8 mouse cellular contexts compared by ENCODE assay signal in the genomic region with DNA sequence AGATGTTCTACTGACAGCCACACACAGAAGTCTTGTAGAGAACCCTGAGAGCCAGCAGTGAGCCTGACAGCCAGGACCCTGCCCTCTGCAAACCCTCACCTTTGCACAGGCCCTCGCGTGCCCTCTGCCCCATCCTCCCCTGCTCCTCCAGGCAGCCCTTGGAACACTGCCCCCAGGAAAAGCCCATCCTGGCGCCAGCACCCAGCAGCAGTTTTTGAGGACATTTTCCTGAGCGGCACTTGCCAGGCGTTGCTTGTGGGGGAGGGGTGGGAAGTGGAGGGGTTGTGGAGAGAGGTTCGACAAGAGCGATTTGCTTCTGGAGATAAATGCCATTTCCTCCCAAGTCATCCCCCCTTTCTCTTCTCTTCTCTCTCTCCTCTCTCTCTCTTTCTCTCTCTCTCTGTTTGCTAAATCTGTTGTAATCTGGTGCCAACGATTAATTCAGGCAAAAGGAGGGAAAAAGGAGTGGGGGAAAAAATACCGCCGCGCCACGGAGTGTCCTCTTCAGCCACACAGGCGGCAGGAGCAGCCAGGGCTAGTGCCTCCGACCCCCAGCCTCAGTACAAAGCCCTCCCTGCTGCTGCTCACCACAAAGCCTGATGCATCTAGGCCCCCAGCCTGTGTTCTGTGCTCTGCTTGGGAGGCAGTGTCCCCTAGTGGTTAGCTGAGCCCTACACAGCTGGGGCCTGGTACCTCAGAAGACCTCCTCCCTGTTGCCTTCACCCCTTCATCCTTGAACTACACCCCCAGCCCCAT. TPM values are rescaled to one million over a fixed set of nuclear protein-coding genes. Genes with fewer than 3 reads are reported as not detected.
DNase-seq lines count a peak whose midpoint lies in the region; ATAC-seq and TF ChIP-seq lines count a peak whose summit lies in the region.

No protein-coding gene starts in this region.

- H3K4me2 ChIP-seq in embryonic facial prominence, embryonic 15.5 days (replicated peaks), result peak overlapping the region; percentile 35; the same call in 1 of the 2 replicates
- no peak overlapping the region; the same call in 1 of the 2 replicates for H3K4me2 ChIP-seq in stomach, postnatal 0 days (replicated peaks; ENCODE audit: low read depth)

- no peak for DNase-seq in heart, adult 2 months
- DNase-seq in heart, postnatal 36 days, result no peak
- peak; percentile 62 for DNase-seq in ES-CJ7 (ENCODE audit: low read depth, low spot score)
- peak; percentile 88 for DNase-seq in kidney, adult 9 months
- peak; percentile 10 for DNase-seq in lung, postnatal 36 days
- DNase-seq in stomach, postnatal 0 days (ENCODE audit: low spot score), result no peak
- DNase-seq in adrenal gland, postnatal 4 days (ENCODE audit: low spot score in 2 of 2), result no peak

- no peaks in the 10 kb centered on the region for H3K36me3 ChIP-seq in heart, adult 2 months (ENCODE audit: control insufficient read depth, insufficient read depth, low read length)
- H3K36me3 ChIP-seq in embryonic facial prominence, embryonic 15.5 days, result no peaks in the 10 kb centered on the region
- H3K36me3 ChIP-seq in stomach, postnatal 0 days (ENCODE audit: control insufficient read depth, insufficient read depth, low read length), result no peaks in the 10 kb centered on the region

- intact Hi-C loops in heart, adult 2 months (cut with DNase I), result no loop called here
- intact Hi-C loops in heart, postnatal 36 days (cut with DNase I), result loop anchor here (1.0 kb wide), 1 partner anchor 92 kb away; no protein-coding TSS in a partner anchor

- no peak for ATAC-seq in embryonic facial prominence, embryonic 15.5 days (ENCODE audit: insufficient number of reproducible peaks, low FRiP score, low TSS enrichment, low read depth)
- peak; percentile 34; the same call in 1 of the 2 replicates for ATAC-seq in stomach, postnatal 0 days (ENCODE audit: low FRiP score, low TSS enrichment)

- no peaks in the 10 kb centered on the region for H3K4me1 ChIP-seq in heart, adult 2 months (ENCODE audit: control insufficient read depth, insufficient read depth, low read length)
- H3K4me1 ChIP-seq in embryonic facial prominence, embryonic 15.5 days, result peaks cover 64% of the 10 kb centered on the region
- H3K4me1 ChIP-seq in stomach, postnatal 0 days (replicated peaks; ENCODE audit: control insufficient read depth, insufficient read depth), result no peaks in the 10 kb centered on the region

- WGBS in heart, adult 2 months, result 26% methylated on average over 14 of the region's 14 CpGs
- WGBS in embryonic facial prominence, embryonic 15.5 days, result 11% methylated on average over 14 of the region's 14 CpGs
- 23% methylated on average over 13 of the region's 14 CpGs for WGBS in stomach, postnatal 0 days

- no peak overlapping the region for H3K4me3 ChIP-seq in heart, adult 2 months
- no peak overlapping the region for H3K4me3 ChIP-seq in embryonic facial prominence, embryonic 15.5 days (replicated peaks)
- no peak overlapping the region for H3K4me3 ChIP-seq in stomach, postnatal 0 days (ENCODE audit: low read depth, low read length)

- no peak for TF ChIP-seq POLR2A in heart, adult 2 months (IDR thresholded peaks at IDR 0.05; ENCODE audit: insufficient read depth, low read depth, low read length)

- TF ChIP-seq CTCF in heart, adult 2 months (IDR thresholded peaks at IDR 0.05), result peak; percentile 67
- peak; percentile 84 for TF ChIP-seq CTCF in stomach, postnatal 0 days (IDR thresholded peaks at IDR 0.05; ENCODE audit: low read depth)

- H3K79me2 ChIP-seq in heart, adult 2 months (replicated peaks; ENCODE audit: control insufficient read depth, insufficient read depth, low read length), result no peaks in the 10 kb centered on the region

- H3K27me3 ChIP-seq in heart, adult 2 months (ENCODE audit: control insufficient read depth, insufficient read depth, low read length), result peaks cover 2% of the 10 kb centered on the region; the same call in 1 of the 2 replicates
- H3K27me3 ChIP-seq in embryonic facial prominence, embryonic 15.5 days, result peaks cover 5% of the 10 kb centered on the region
- no peaks in the 10 kb centered on the region for H3K27me3 ChIP-seq in stomach, postnatal 0 days (ENCODE audit: control insufficient read depth, insufficient read depth, low read length)

- no peak overlapping the region for H3K9ac ChIP-seq in heart, adult 2 months (ENCODE audit: low read depth, low read length)
- no peak overlapping the region for H3K9ac ChIP-seq in embryonic facial prominence, embryonic 15.5 days
- no peak overlapping the region for H3K9ac ChIP-seq in stomach, postnatal 0 days (ENCODE audit: low read length)

- no peak overlapping the region for H3K27ac ChIP-seq in heart, adult 2 months
- H3K27ac ChIP-seq in embryonic facial prominence, embryonic 15.5 days (replicated peaks), result no peak overlapping the region
- H3K27ac ChIP-seq in stomach, postnatal 0 days (replicated peaks), result no peak overlapping the region

- H3K9me3 ChIP-seq in embryonic facial prominence, embryonic 15.5 days (replicated peaks), result no peaks in the 10 kb centered on the region
- no peaks in the 10 kb centered on the region for H3K9me3 ChIP-seq in stomach, postnatal 0 days (ENCODE audit: control insufficient read depth, low read length)

- TF ChIP-seq EP300 in heart, adult 2 months (IDR thresholded peaks at IDR 0.05; ENCODE audit: insufficient read depth, low read depth, low read length), result no peak
- TF ChIP-seq EP300 in stomach, postnatal 0 days (optimal IDR thresholded peaks at IDR 0.05), result no peak

RNA-seq across cellular contexts. Expression of gene Otub1, which starts 45.8 kb away (rescaled TPM):
- 10 to 100 TPM; 62.1 to 70.9 TPM for total RNA-seq in heart, adult 2 months (2021)
- 73.3 and 84.2 TPM in 2 replicates for polyA plus RNA-seq in heart, adult 2 months (2012; rRNA removed)
- 10 to 100 TPM; 72.2 to 72.6 TPM for total RNA-seq in heart, postnatal 36 days (2021)
- 206 and 214 TPM in 2 replicates for polyA plus RNA-seq in embryonic facial prominence, embryonic 15.5 days (2015; fragmentation: Nextera tagmentation; extraction: Ambion mirVana)
- 121 and 126 TPM in 2 replicates for polyA plus RNA-seq in stomach, postnatal 0 days (2015; fragmentation: Nextera tagmentation; extraction: Ambion mirVana)
- 100 to 1,000 TPM; 133 to 135 TPM for total RNA-seq in adrenal gland, postnatal 4 days (2021)

RNA-seq across cellular contexts. Expression of gene Flrt1, which starts 54.8 kb away (rescaled TPM):
- 1 to 10 TPM; 1.1 to 1.2 TPM for total RNA-seq in heart, adult 2 months (2021)
- 0.84 and 0.94 TPM in 2 replicates for polyA plus RNA-seq in heart, adult 2 months (2012; rRNA removed)
- under 1 TPM; 0.84 to 1.00 TPM for total RNA-seq in heart, postnatal 36 days (2021)
- polyA plus RNA-seq in embryonic facial prominence, embryonic 15.5 days (2015; fragmentation: Nextera tagmentation; extraction: Ambion mirVana), result 13.5 and 19.2 TPM in 2 replicates
- polyA plus RNA-seq in stomach, postnatal 0 days (2015; fragmentation: Nextera tagmentation; extraction: Ambion mirVana), result 1.1 and 1.6 TPM in 2 replicates
- total RNA-seq in adrenal gland, postnatal 4 days (2021), result 1 to 10 TPM; 3.8 to 5.9 TPM

RNA-seq across cellular contexts. Expression of gene Cox8a, which starts 57.1 kb away (rescaled TPM):
- 100 to 1,000 TPM; 384 to 424 TPM for total RNA-seq in heart, adult 2 months (2021)
- polyA plus RNA-seq in heart, adult 2 months (2012; rRNA removed), result 589 and 775 TPM in 2 replicates
- 100 to 1,000 TPM; 395 to 437 TPM for total RNA-seq in heart, postnatal 36 days (2021)
- polyA plus RNA-seq in embryonic facial prominence, embryonic 15.5 days (2015; fragmentation: Nextera tagmentation; extraction: Ambion mirVana), result 822 and 870 TPM in 2 replicates
- 1,651 and 1,766 TPM in 2 replicates for polyA plus RNA-seq in stomach, postnatal 0 days (2015; fragmentation: Nextera tagmentation; extraction: Ambion mirVana)
- 100 to 1,000 TPM; 687 to 720 TPM for total RNA-seq in adrenal gland, postnatal 4 days (2021)

Comparison
In these comparisons a context has a peak if more than half of its experiments do, and no peak if none do; other contexts are left out.
1. DNase-seq: peak in ES-CJ7 (single experiment), kidney, adult 9 months (single experiment) and lung, postnatal 36 days (single experiment); none in heart, adult 2 months (0 of 2), heart, postnatal 36 days (0 of 2), stomach, postnatal 0 days (single experiment) and adrenal gland, postnatal 4 days (0 of 2).